Mouse (Mus musculus) forebrain, embryonic 11.5 days (tissue): ENCODE measurements around the gene Ccdc58. TPM values are rescaled to one million over a fixed set of nuclear protein-coding genes. Genes with fewer than 3 reads are reported as not detected.
"Not testable (repeated sequence)": the region's sequence is repeated elsewhere in the genome, so short reads cannot be mapped to it uniquely, and the experiment has no call there.

Experiments
- ATAC-seq: fragments of 200-750 bp; cut with Nextera tagmentation; replicated peaks from 2 replicates; pipeline ENCODE4 v1.8.0; 2017; ENCODE audit warnings: moderate TSS enrichment; ENCODE audit not compliant: low FRiP score
- DNase-seq: peaks from one replicate; pipeline ENCODE4 v3.0.0-alpha.2; 2017; ENCODE audit warnings: low spot score
- H3K27ac ChIP-seq: fragments of 300-500 bp; sonication (generic); 2 replicates; pipeline ENCODE4 v1.5.1; 2014; ENCODE audit warnings: low read depth, low read length
- H3K27me3 ChIP-seq: fragments of 300-500 bp; sonication (generic); 2 replicates; pipeline ENCODE4 v1.6.1; 2014; ENCODE audit warnings: mild to moderate bottlenecking, low read length, mixed read lengths; ENCODE audit not compliant: control insufficient read depth, insufficient read depth
- H3K36me3 ChIP-seq: fragments of 300-500 bp; sonication (generic); 2 replicates; pipeline ENCODE4 v1.6.1; 2014; ENCODE audit warnings: mild to moderate bottlenecking, low read length, moderate library complexity, mixed read lengths; ENCODE audit not compliant: control insufficient read depth, insufficient read depth
- H3K4me1 ChIP-seq: fragments of 300-500 bp; sonication (generic); replicated peaks from 2 replicates; pipeline ENCODE4 v1.6.1; 2014; ENCODE audit warnings: low read length, mixed read lengths; ENCODE audit not compliant: control insufficient read depth, insufficient read depth
- H3K4me2 ChIP-seq: fragments of 300-500 bp; sonication (generic); 2 replicates; pipeline ENCODE4 v1.6.1; 2014; ENCODE audit warnings: low read depth, mild to moderate bottlenecking, low read length, moderate library complexity, mixed read lengths; ENCODE audit not compliant: severe bottlenecking
- H3K4me3 ChIP-seq: fragments of 300-500 bp; sonication (generic); 2 replicates; pipeline ENCODE4 v1.5.1; 2014; ENCODE audit warnings: low read depth, low read length
- H3K9ac ChIP-seq: fragments of 300-500 bp; sonication (generic); 2 replicates; pipeline ENCODE4 v1.6.1; 2014; ENCODE audit warnings: low read length
- H3K9me3 ChIP-seq: fragments of 300-500 bp; sonication (generic); 2 replicates; pipeline ENCODE4 v1.6.1; 2016; ENCODE audit warnings: low read length, mixed read lengths; ENCODE audit not compliant: control insufficient read depth
- WGBS: fragments of 180-500 bp; shearing (Covaris S2); extraction: QIAGEN DNeasy Blood & Tissue Kit; methylation state at CpG from one replicate; pipeline ENCODE4 v1.1.7; 2014; 5-methylcytosine and 5-hydroxymethylcytosine counted together
- polyA plus RNA-seq: library from polyadenylated mRNA; unstranded; fragments of >200 nt; fragmentation: Nextera tagmentation; extraction: Ambion mirVana; gene quantifications from 2 replicates; pipeline ENCODE4 v1.2.1, GENCODE M21; 2014

Gene Ccdc58
- polyA plus RNA-seq = 86.6 and 93.6 TPM in 2 replicates

DNA sequence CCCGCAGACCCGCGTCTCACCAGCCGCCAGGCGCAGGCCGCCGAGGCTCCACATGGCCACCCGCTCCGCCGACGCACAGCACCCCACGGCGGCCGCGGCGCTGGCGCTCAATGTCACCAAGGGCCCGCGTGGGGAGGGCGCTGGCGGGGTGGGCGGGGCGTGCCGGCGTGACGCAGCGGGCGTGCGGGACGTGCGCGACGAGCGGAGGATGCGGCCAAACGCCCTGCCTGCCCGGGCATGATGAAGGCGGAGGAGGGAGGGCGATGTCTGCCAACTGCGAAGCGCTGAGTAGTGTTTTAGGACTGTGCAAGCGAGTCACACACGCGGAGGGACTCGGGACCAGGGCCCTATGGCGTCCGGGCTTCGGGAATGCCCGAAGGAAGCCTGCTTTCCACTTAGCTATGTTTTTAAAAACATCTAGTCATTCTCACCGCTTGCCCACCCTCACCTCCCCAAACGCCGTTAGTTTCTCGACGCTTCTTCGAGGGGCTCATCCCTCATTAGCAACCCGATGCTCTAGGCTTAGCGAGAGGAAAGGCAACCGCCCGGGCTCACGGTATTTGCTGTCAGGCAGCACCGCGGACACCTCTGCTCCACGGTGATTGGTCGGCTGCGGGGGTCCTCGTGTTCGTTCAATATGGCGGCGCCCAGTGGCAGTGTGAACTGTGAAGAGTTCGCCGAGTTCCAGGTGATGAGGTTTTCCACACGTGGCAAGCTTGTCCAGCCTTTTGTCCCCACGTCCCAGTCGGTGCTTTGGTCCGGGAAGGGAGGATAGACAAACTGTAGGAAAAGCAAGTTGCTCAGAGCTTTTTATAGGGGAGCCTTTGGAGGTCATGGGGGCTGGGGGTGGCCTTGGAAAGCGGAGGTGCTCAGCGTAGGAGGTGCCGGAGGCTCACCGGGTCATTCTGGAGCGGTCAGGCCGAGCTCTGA, at the start of gene Ccdc58, which contains the start of gene Fam162a:
Ccdc58 (plus strand) TSS at position 236 of the 930 bp plus-strand sequence.
Fam162a (minus strand) TSS at position 145 of the 930 bp plus-strand sequence.
- peak within 1 kb of the TSS; percentile 99 for H3K27ac ChIP-seq
- peak; percentile 96 for DNase-seq
- no peaks in the 10 kb centered on the region for H3K9me3 ChIP-seq
- peak within 1 kb of the TSS; percentile 48 for H3K4me2 ChIP-seq
- under 1% methylated on average over 81 of the region's 81 CpGs for WGBS
- ATAC-seq = peak; percentile 94
- no peaks in the 10 kb centered on the region for H3K36me3 ChIP-seq
- no peaks in the 10 kb centered on the region for H3K27me3 ChIP-seq
- H3K4me1 ChIP-seq = peaks cover 14% of the 10 kb centered on the region
- peak within 1 kb of the TSS; percentile 92 for H3K9ac ChIP-seq
- peak within 1 kb of the TSS; percentile 74 for H3K4me3 ChIP-seq

GRCm38 (mm10) chr16:36028120-36028519, 43.4 kb upstream of the Ccdc58 start:
- H3K4me3 ChIP-seq, H3K36me3 ChIP-seq, H3K27ac ChIP-seq, H3K27me3 ChIP-seq, ATAC-seq, H3K4me2 ChIP-seq, DNase-seq, H3K9ac ChIP-seq, H3K4me1 ChIP-seq, H3K9me3 ChIP-seq: not testable (repeated sequence)
- WGBS = 79% methylated on average over 1 of the region's 2 CpGs

DNA sequence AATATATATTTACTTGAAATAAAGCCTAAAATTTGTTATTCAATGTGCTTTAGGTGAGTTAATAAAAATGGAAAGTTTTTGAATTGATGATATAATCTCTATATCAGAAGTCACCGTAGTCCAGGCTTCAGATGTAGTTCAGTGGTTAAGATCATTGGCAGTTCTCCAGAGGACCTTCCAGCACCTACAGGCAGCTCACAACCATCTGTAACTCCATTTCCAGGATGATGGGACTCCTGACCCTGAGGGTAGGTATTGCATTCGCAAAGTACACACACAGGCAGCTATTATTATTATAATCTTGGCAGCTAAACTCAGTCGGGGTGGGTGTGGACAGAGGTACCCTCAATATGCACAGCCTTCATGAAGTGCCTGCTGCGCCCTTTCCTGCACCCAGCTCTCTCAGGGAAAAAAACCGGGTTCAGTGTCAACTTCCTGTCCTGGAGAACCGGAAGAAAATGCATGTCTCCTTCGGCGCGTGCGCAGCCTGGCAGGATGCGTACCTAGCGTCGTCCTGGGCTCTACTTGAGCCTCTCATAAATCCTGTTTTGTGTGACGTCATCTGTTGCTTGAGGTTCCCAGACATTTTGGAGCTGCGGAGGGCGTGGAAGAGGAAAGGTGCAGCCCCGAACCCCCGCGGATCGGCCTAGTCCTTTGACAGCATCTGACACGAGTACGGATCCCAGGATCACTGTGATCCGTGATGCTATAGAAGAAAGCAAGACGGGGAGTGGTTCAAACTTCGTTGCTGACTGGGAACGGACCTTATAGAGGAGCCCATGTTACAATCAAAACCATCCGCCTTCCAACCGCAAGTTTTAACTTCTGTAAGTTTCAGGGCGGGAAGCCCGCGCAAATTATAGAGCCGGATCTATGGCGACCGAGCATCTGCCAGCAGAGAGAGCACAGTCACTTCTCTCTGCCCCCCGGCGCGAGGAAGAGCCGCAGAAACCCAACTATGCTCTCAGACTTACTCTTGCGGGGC, 30.6 kb upstream of the Ccdc58 start, which contains the start of gene Wdr5b:
Wdr5b (plus strand) TSS at position 551 of the 985 bp plus-strand sequence.
- ATAC-seq = peak; percentile 95
- Histone ChIP-seq H3K36me3 (no peaks in the 10 kb centered on the region; the same call in 1 of the 2 replicates), H3K27ac (peak within 1 kb of the TSS; percentile 46), H3K9ac (peak within 1 kb of the TSS; percentile 79), H3K4me1 (0 out of 2 replicates have a peak, but pooled peaks cover 6% of the 10 kb centered on the region), H3K4me2 (peak within 1 kb of the TSS; percentile 85), H3K9me3 (no peaks in the 10 kb centered on the region), H3K4me3 (peak within 1 kb of the TSS; percentile 62), H3K27me3 (no peaks in the 10 kb centered on the region)
- DNase-seq = peak; percentile 91
- WGBS = 2% methylated on average over 39 of the region's 39 CpGs

DNA sequence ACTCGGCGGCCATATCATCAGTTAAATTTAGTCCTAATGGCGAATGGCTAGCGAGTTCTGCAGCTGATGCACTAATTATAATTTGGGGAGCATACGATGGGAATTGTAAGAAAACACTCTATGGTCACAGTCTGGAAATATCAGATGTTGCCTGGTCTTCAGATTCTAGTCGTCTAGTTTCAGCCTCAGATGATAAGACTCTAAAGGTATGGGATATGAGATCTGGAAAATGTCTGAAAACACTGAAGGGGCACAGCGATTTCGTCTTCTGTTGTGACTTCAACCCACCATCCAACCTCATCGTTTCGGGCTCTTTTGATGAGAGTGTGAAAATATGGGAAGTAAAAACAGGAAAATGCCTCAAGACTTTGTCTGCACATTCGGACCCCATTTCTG, 29.9 kb upstream of the Ccdc58 start:
- Histone ChIP-seq H3K27ac (peak overlapping the region; percentile 46; the same call in 1 of the 2 replicates), H3K36me3 (peaks cover 2% of the 10 kb centered on the region; the same call in 1 of the 2 replicates), H3K9me3 (no peaks in the 10 kb centered on the region), H3K4me3 (peak overlapping the region; percentile 62), H3K4me1 (0 out of 2 replicates have a peak, but pooled peaks cover 6% of the 10 kb centered on the region), H3K27me3 (no peaks in the 10 kb centered on the region), H3K9ac (peak overlapping the region; percentile 79), H3K4me2 (peak overlapping the region; percentile 85)
- DNase-seq = no peak
- 34% methylated on average over 11 of the region's 11 CpGs for whole genome bisulfite sequencing
- no peak for ATAC-seq

- WGBS = 88% methylated on average over 10 of the region's 10 CpGs
- H3K36me3 ChIP-seq = peaks cover 9% of the 10 kb centered on the region; the same call in 1 of the 2 replicates
- H3K4me2 ChIP-seq = no peak overlapping the region
- H3K9ac ChIP-seq = no peak overlapping the region
- no peaks in the 10 kb centered on the region for H3K9me3 ChIP-seq
- DNase-seq (no peak), ATAC-seq (no peak)
- H3K27ac ChIP-seq = no peak overlapping the region
- H3K27me3 ChIP-seq = no peaks in the 10 kb centered on the region
- 0 out of 2 replicates have a peak, but pooled peaks cover 6% of the 10 kb centered on the region for H3K4me1 ChIP-seq
- H3K4me3 ChIP-seq = no peak overlapping the region
These were observed 28.4 kb upstream of the Ccdc58 start for GRCm38 (mm10) chr16:36043073-36043472.

DNA sequence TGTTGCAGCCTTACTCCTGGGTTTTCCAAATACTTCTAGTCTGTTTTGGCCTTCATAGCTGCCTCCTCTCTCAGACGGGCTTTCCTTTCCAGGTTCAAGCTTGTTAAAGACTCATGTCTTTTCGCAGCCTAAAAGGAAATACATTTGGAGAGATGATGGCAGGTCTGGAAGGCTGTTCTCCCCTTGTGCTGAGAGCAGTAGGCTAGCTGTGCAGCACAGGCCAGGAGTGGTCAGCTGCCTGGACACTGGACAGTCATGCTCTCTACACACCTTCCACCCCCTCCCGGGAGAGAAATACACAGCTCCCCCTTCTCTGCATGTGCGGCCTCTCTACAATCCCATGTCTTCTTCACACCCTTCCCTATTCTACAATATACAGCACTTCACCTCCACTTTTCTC, 27.5 kb upstream of the Ccdc58 start:
- H3K4me2 ChIP-seq = no peak overlapping the region
- H3K9me3 ChIP-seq = no peaks in the 10 kb centered on the region
- 84% methylated on average over 4 of the region's 4 CpGs for WGBS
- DNase-seq (no peak), ATAC-seq (no peak)
- H3K27me3 ChIP-seq = no peaks in the 10 kb centered on the region
- H3K4me1 ChIP-seq = 0 out of 2 replicates have a peak, but pooled peaks cover 6% of the 10 kb centered on the region
- no peak overlapping the region for H3K9ac ChIP-seq
- peaks cover 12% of the 10 kb centered on the region for H3K36me3 ChIP-seq
- no peak overlapping the region for H3K27ac ChIP-seq
- H3K4me3 ChIP-seq = no peak overlapping the region

- Histone ChIP-seq H3K4me2 (no peak overlapping the region), H3K27me3 (no peaks in the 10 kb centered on the region), H3K4me3 (no peak overlapping the region), H3K9me3 (no peaks in the 10 kb centered on the region), H3K4me1 (0 out of 2 replicates have a peak, but pooled peaks cover under 1% of the 10 kb centered on the region), H3K36me3 (peaks cover 12% of the 10 kb centered on the region), H3K9ac (no peak overlapping the region), H3K27ac (no peak overlapping the region)
- WGBS = 88% methylated on average over 4 of the region's 4 CpGs
- ATAC-seq (no peak), DNase-seq (no peak)
These were observed 23.9 kb upstream of the Ccdc58 start for GRCm38 (mm10) chr16:36047538-36047937.

- peaks cover 10% of the 10 kb centered on the region for H3K36me3 ChIP-seq
- 88% methylated on average over 6 of the region's 6 CpGs for WGBS
These were observed 20.0 kb upstream of the Ccdc58 start for GRCm38 (mm10) chr16:36051491-36051890.

More at GRCm38 (mm10) chr16:36051491-36051890, 20.0 kb upstream of the Ccdc58 start:
- no peaks in the 10 kb centered on the region for H3K9me3 ChIP-seq
- H3K27me3 ChIP-seq = no peaks in the 10 kb centered on the region
- no peak overlapping the region for H3K9ac ChIP-seq
- DNase-seq (no peak), ATAC-seq (no peak)
- H3K4me1 ChIP-seq = no peaks in the 10 kb centered on the region
- H3K4me3 ChIP-seq = no peak overlapping the region
- H3K4me2 ChIP-seq = no peak overlapping the region
- H3K27ac ChIP-seq = no peak overlapping the region
